Mouse (Mus musculus) inflammation-experienced regulatory T-cells, adult 6 months (primary cell): Measurements from ENCODE around the gene Fgd1. TPM values are rescaled to one million over a fixed set of nuclear protein-coding genes. Genes with fewer than 3 reads are reported as not detected.

Source experiments
- ATAC-seq: one replicate; pipeline ENCODE4 v1.8.0; 2017
- polyA plus RNA-seq, 3 experiments: library from polyadenylated mRNA; unstranded; fragments of 100-300 nt; shearing (Covaris generic); gene quantifications; one replicate each; pipeline ENCODE4 v1.2.1; 2017

The Fgd1 gene
- polyA plus RNA-seq, 3 experiments from 2014 or later: 0.19 to 0.36 (median 0.22) TPM

DNA sequence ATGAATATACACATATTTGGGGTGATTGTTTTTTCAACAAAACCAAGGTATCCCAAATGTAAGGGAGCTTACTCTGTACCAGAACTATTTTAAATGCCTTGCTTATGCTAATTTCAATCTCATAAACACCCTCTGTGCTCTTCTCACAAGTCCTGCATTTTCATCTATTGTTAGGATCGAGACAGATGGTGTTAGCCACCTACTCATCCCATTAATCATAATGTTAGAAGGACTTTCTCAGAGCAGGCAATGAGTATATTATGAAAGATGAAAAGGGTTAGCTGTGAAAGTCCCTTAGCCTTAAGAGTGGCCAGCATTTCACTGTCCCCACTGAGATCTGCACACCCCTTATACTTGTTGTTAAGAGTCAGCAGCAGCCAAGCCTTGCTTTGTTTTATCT lies 41.5 kb downstream of the Fgd1 start:
- no peak for ATAC-seq

DNA sequence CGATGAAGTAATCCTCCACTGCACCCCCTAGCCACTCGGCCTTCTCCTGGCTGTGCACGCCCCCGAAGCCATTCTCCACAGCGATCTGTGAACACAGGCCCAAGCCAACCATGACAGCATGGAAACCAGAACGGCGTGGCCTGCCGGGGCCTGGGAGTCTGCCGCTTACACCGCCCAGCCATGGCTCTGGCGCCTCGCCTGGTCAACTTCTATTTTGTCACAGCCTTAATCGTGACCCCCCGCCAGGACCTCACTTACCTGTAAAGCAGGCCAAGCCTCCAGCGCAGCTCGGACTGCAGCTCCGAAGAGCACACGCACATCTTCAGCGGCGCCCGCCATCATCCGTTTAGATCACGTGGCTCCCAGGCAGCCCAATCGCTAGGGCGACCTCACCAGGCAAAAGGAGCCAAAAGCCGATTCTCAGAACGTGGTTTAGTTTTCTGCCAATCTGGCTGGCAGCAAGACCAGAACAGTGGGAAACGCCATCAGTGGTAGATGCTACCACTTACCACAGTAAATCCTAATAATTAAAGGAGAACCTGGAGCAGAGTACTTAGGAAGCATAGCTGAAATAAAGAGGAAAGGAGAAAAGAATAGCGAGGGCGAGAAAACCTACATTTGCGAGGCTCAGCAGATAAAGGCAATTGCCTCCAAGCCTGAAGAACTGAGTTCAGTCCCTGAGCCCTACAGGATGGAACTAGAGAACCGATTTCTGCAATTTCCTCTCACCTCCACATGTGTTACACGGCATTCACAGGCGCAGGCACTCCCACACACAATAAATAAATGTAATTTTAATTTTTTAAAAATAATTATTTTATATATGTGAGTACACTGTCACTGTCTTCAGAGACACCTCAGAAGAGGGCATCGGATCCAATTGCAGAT lies 50.5 kb downstream of the Fgd1 start, which contains the start of gene Tsr2:
Tsr2 (minus strand) TSS at position 373 of the 888 bp plus-strand sequence.
- ATAC-seq: peak; percentile 97

DNA sequence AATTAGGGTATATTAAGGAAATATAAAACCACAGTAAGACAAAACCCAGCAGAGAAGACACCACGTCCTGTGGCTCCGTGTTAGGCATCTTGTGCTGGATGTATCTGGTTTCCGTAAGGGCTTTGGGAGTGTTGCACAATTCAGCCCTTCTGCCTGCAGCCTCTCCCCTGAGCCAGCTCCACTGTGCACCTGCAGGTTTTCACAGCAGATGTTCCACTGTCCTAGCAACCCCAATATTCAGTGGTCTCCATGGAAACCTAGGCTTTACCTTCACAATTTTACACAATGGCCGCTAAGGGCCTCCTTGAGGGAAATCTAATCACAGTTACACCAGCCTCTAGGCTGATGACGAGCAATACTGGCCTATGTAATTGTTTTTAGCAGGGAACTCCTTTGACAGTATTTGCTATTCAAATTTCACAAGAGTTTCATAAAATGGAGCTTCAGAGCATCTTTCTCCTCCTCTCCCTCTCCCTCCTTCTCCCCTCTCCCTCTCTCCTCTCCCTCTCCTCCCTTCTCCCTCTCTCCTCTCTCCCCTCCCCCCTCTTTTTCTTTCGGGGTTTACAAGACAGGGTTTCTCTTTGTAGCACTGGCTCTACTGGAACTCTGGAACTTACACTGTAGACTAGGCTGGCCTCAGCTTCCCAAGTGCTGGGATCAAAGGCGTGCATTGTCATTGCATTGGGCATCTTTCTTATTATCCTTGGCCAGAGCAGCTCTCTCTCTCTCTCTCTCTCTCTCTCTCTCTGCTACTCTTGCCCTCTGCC lies 61.5 kb downstream of the Fgd1 start:
- ATAC-seq: no peak

- ATAC-seq: peak; percentile 58
Measured at GRCm38 (mm10) chrX:151116795-151117194, 70.8 kb downstream of the Fgd1 start.

DNA sequence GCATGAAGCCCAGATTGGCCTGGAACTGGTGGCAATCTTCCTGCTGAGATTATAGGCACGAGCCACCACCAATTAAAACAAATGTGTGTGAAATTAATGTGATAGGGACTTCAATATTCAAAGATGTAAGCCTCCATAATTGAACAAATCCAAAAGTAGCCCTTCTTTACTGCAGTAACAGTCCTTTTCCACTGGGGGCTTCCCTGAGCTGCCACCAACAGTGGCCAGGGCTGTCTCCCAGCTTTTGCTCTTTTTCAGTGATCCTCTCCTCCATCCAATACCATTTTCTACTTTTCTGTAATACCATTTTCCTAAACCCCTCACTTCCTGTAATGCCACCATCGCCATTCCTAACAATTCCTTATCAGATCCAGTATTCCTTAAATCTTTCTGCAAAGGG lies 71.5 kb downstream of the Fgd1 start:
- ATAC-seq: peak; percentile 77

- no peak for ATAC-seq
Measured at GRCm38 (mm10) chrX:151123933-151124332, 78.0 kb downstream of the Fgd1 start.

DNA sequence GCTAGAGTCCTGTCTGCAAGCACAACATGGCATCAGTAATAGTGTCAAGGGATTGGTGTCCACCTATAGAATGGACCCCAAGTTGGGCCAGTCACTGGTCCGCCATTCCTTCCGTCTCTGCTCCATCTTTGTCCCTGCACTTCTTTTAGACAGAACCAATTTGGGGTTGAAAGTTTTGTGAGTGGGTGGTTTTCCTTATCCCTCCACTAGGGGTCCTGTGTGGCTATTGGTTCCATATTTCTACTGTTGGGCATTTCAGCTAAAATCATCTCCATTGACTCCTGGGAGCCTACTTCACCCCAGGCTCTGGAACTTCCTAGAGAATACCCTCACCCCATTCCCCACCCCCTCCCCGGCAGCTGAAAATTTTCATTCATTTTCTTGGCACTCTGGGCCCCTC lies 84.5 kb downstream of the Fgd1 start:
- ATAC-seq: no peak

- ATAC-seq: no peak
Measured at GRCm38 (mm10) chrX:151132785-151133184, 86.8 kb downstream of the Fgd1 start.

Other genes starting within 250 kb of the Fgd1 start
- 10 to 100 TPM; 14.3 to 39.7 (median 19.2) TPM for gene Maged2, start 231.8 kb upstream of the Fgd1 start, polyA plus RNA-seq
- gene Gnl3l, start 28.8 kb upstream of the Fgd1 start, polyA plus RNA-seq: 10 to 100 TPM; 24.4 to 27.4 (median 25.1) TPM
- 10 to 100 TPM; 14.9 to 22.5 (median 17.1) TPM for gene Tsr2, start 50.4 kb downstream of the Fgd1 start, polyA plus RNA-seq
- gene Wnk3, start 151.9 kb downstream of the Fgd1 start, polyA plus RNA-seq: under 1 TPM in 2 of 3 experiments, not detected in 1; 0.23 to 0.38 TPM